Comparison of ENCODE assay signal across 15 mouse cellular contexts in the genomic region with DNA sequence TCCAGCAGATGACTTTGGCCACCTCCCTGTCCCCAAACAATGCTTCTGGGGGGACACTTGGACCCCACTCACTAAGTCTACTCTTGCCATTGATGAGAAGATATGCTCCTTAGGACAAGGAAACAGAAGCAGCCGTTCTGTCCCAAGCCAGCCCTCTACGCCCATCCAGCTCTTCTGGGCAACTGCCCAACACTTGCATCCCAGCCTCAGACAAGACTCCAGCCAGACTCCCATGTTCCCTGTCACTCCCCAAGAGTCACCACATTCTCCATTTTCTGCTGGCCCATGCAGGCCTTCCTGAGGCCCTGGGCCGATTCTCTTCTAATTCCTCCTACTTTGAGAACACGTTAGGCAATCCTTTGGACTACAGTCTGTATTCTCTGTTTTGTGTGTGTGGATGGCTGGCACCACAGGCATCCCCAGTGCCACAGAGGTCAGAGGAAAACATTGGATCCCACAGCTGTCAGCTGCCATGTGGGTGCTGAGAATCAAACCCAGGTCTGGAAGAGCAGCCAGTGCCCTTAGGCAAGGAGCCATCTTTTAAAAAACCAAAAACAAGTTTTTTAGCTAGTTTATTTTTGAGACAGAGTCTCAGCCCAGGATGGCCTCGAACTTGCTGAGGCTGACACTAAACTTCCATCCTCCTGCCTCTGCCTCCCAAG. TPM values are rescaled to one million over a fixed set of nuclear protein-coding genes. Genes with fewer than 3 reads are reported as not detected.
DNase-seq lines count a peak whose midpoint lies in the region; ATAC-seq and TF ChIP-seq lines count a peak whose summit lies in the region.
"Had no signal": no experiment of that assay in that cellular context is flagged by ENCODE, and none has a peak within 500 bp of the region (broad histone marks: within the 10 kb centered on the region; RNA-seq: fewer than 3 reads in every experiment).

No protein-coding gene starts in this region.

- no peaks in the 10 kb centered on the region for H3K36me3 ChIP-seq in intestine, embryonic 15.5 days
- no peaks in the 10 kb centered on the region for H3K36me3 ChIP-seq in intestine, postnatal 0 days (ENCODE audit: control insufficient read depth, insufficient read depth)
- no peaks in the 10 kb centered on the region for H3K36me3 ChIP-seq in limb, embryonic 15.5 days
- H3K36me3 ChIP-seq: G1E had no signal

- no peak overlapping the region for H3K4me2 ChIP-seq in intestine, embryonic 15.5 days (replicated peaks)
- no peak overlapping the region for H3K4me2 ChIP-seq in intestine, postnatal 0 days (replicated peaks; ENCODE audit: low read depth)
- no peak overlapping the region for H3K4me2 ChIP-seq in limb, embryonic 15.5 days

- TF ChIP-seq CTCF in intestine, postnatal 0 days (IDR thresholded peaks at IDR 0.05; ENCODE audit: low read depth), result no peak
- no peak for TF ChIP-seq CTCF in embryonic fibroblast, embryonic 13.5 days (IDR thresholded peaks at IDR 0.05; ENCODE audit: borderline replicate concordance, insufficient read depth, low read length)

- peak; percentile 17 for DNase-seq in cerebellum, adult 9-11 months
- DNase-seq in cerebellum, adult 8-10 months, result no peak
- no peak for DNase-seq in testis, postnatal 10 days (ENCODE audit: low spot score)
- DNase-seq: kidney, postnatal 36 days; retina, postnatal 1 day; thymus, postnatal 14 days had no signal

- ATAC-seq in intestine, embryonic 15.5 days, result no peak
- ATAC-seq in intestine, postnatal 0 days, result no peak
- ATAC-seq in limb, embryonic 15.5 days (ENCODE audit: insufficient number of reproducible peaks, low FRiP score, low TSS enrichment, low read depth), result no peak
- ATAC-seq in CD4-positive, CD25-positive, alpha-beta regulatory T cell, adult 4 months, result no peak
- ATAC-seq: activated CD4-positive, CD25-positive, alpha-beta regulatory T cell, adult 4 months had no signal

- WGBS in intestine, embryonic 15.5 days, result 86% methylated on average over 5 of the region's 5 CpGs
- 72% methylated on average over 5 of the region's 5 CpGs for WGBS in intestine, postnatal 0 days
- 76% methylated on average over 5 of the region's 5 CpGs for WGBS in limb, embryonic 15.5 days

- H3K4me3 ChIP-seq in intestine, embryonic 15.5 days (replicated peaks), result no peak overlapping the region
- no peak overlapping the region for H3K4me3 ChIP-seq in intestine, postnatal 0 days (ENCODE audit: low read depth, low read length)
- H3K4me3 ChIP-seq in embryonic fibroblast, embryonic 13.5 days (ENCODE audit: insufficient read depth, low read length), result no peak overlapping the region
- H3K4me3 ChIP-seq in limb, embryonic 15.5 days, result no peak overlapping the region
- H3K4me3 ChIP-seq: erythroblast, embryonic 14.5 days had no signal

- peaks cover 46% of the 10 kb centered on the region for H3K4me1 ChIP-seq in intestine, embryonic 15.5 days (replicated peaks)
- peaks cover 10% of the 10 kb centered on the region for H3K4me1 ChIP-seq in intestine, postnatal 0 days (replicated peaks; ENCODE audit: control insufficient read depth, insufficient read depth, low read length)
- H3K4me1 ChIP-seq in embryonic fibroblast, embryonic 13.5 days (ENCODE audit: control insufficient read depth, insufficient read depth, low read length), result peaks cover 43% of the 10 kb centered on the region
- H3K4me1 ChIP-seq in limb, embryonic 15.5 days, result peaks cover 36% of the 10 kb centered on the region

- H3K9ac ChIP-seq in intestine, embryonic 15.5 days, result no peak overlapping the region
- no peak overlapping the region for H3K9ac ChIP-seq in intestine, postnatal 0 days (ENCODE audit: low read depth, low read length)
- H3K9ac ChIP-seq in limb, embryonic 15.5 days, result no peak overlapping the region
- H3K9ac ChIP-seq: liver, embryonic 14.5 days had no signal

- no peaks in the 10 kb centered on the region for H3K9me3 ChIP-seq in intestine, embryonic 15.5 days
- no peaks in the 10 kb centered on the region for H3K9me3 ChIP-seq in intestine, postnatal 0 days (ENCODE audit: control insufficient read depth)
- H3K9me3 ChIP-seq in limb, embryonic 15.5 days, result no peaks in the 10 kb centered on the region
- H3K9me3 ChIP-seq: G1E had no signal

- no peaks in the 10 kb centered on the region for H3K27me3 ChIP-seq in intestine, embryonic 15.5 days (replicated peaks)
- H3K27me3 ChIP-seq in intestine, postnatal 0 days (replicated peaks; ENCODE audit: control insufficient read depth, insufficient read depth, low read length), result no peaks in the 10 kb centered on the region
- H3K27me3 ChIP-seq in limb, embryonic 15.5 days, result no peaks in the 10 kb centered on the region

- TF ChIP-seq POLR2A in embryonic fibroblast, embryonic 13.5 days (IDR thresholded peaks at IDR 0.05; ENCODE audit: low read depth, low read length), result no peak

- H3K27ac ChIP-seq in intestine, embryonic 15.5 days, result peak overlapping the region; percentile 64; the same call in 1 of the 2 replicates
- H3K27ac ChIP-seq in intestine, postnatal 0 days (ENCODE audit: low read depth, low read length), result no peak overlapping the region
- peak overlapping the region; percentile 60 for H3K27ac ChIP-seq in embryonic fibroblast, embryonic 13.5 days (ENCODE audit: insufficient read depth, low read length)
- 0 out of 2 replicates have a peak overlapping the region, but pooled peaks have one; percentile 7 for H3K27ac ChIP-seq in limb, embryonic 15.5 days
- H3K27ac ChIP-seq: liver, embryonic 14.5 days had no signal

RNA-seq across cellular contexts. Expression of a gene that starts 7.8 kb away (rescaled TPM):
- polyA plus RNA-seq in intestine, embryonic 15.5 days (2015; fragmentation: Nextera tagmentation; extraction: Ambion mirVana), result 25.5 and 27.9 TPM in 2 replicates
- polyA plus RNA-seq in intestine, postnatal 0 days (2015; fragmentation: Nextera tagmentation; extraction: Ambion mirVana), result 33.6 and 39.4 TPM in 2 replicates
- polyA plus RNA-seq in embryonic fibroblast, embryonic 13.5 days (2011; ENCODE audit: insufficient read length, low read depth, missing spikeins), result 76.8 and 82.4 TPM in 2 replicates
- 17.1 and 18.6 TPM in 2 replicates for polyA plus RNA-seq in limb, embryonic 15.5 days (2015; fragmentation: Nextera tagmentation; extraction: Ambion mirVana)
- not detected for polyA plus RNA-seq in CD4-positive, CD25-positive, alpha-beta regulatory T cell, adult 4 months (2017; shearing (Covaris generic))
- polyA plus RNA-seq: activated CD4-positive, CD25-positive, alpha-beta regulatory T cell, adult 4 months; G1E had no signal

RNA-seq across cellular contexts. Expression of a gene that starts 23.0 kb away (rescaled TPM):
- polyA plus RNA-seq in intestine, embryonic 15.5 days (2015; fragmentation: Nextera tagmentation; extraction: Ambion mirVana), result 62.0 and 63.7 TPM in 2 replicates
- 34.1 and 37.1 TPM in 2 replicates for polyA plus RNA-seq in intestine, postnatal 0 days (2015; fragmentation: Nextera tagmentation; extraction: Ambion mirVana)
- polyA plus RNA-seq in embryonic fibroblast, embryonic 13.5 days (2011; ENCODE audit: insufficient read length, low read depth, missing spikeins), result 20.4 and 22.4 TPM in 2 replicates
- 70.4 and 76.0 TPM in 2 replicates for polyA plus RNA-seq in limb, embryonic 15.5 days (2015; fragmentation: Nextera tagmentation; extraction: Ambion mirVana)
- polyA plus RNA-seq in CD4-positive, CD25-positive, alpha-beta regulatory T cell, adult 4 months (2017; shearing (Covaris generic)), result 100 to 1,000 TPM; 161 to 189 TPM

RNA-seq across cellular contexts. Expression of a gene that starts 23.2 kb away (rescaled TPM):
- 81.2 and 88.5 TPM in 2 replicates for polyA plus RNA-seq in intestine, embryonic 15.5 days (2015; fragmentation: Nextera tagmentation; extraction: Ambion mirVana)
- 44.4 and 44.7 TPM in 2 replicates for polyA plus RNA-seq in intestine, postnatal 0 days (2015; fragmentation: Nextera tagmentation; extraction: Ambion mirVana)
- polyA plus RNA-seq in embryonic fibroblast, embryonic 13.5 days (2011; ENCODE audit: insufficient read length, low read depth, missing spikeins), result 37.1 and 38.7 TPM in 2 replicates
- 83.4 and 86.0 TPM in 2 replicates for polyA plus RNA-seq in limb, embryonic 15.5 days (2015; fragmentation: Nextera tagmentation; extraction: Ambion mirVana)
- 10 to 100 TPM; 48.1 to 62.6 TPM for polyA plus RNA-seq in CD4-positive, CD25-positive, alpha-beta regulatory T cell, adult 4 months (2017; shearing (Covaris generic))

RNA-seq across cellular contexts. Expression of a gene that starts 32.2 kb away (rescaled TPM):
- 39.4 and 47.3 TPM in 2 replicates for polyA plus RNA-seq in intestine, embryonic 15.5 days (2015; fragmentation: Nextera tagmentation; extraction: Ambion mirVana)
- polyA plus RNA-seq in intestine, postnatal 0 days (2015; fragmentation: Nextera tagmentation; extraction: Ambion mirVana), result 100 and 109 TPM in 2 replicates
- polyA plus RNA-seq in embryonic fibroblast, embryonic 13.5 days (2011; ENCODE audit: insufficient read length, low read depth, missing spikeins), result 30.7 and 36.6 TPM in 2 replicates
- 41.4 and 48.0 TPM in 2 replicates for polyA plus RNA-seq in limb, embryonic 15.5 days (2015; fragmentation: Nextera tagmentation; extraction: Ambion mirVana)
- 10 to 100 TPM; 30.0 to 32.9 TPM for polyA plus RNA-seq in CD4-positive, CD25-positive, alpha-beta regulatory T cell, adult 4 months (2017; shearing (Covaris generic))

RNA-seq across cellular contexts. Expression of a gene that starts 32.8 kb away (rescaled TPM):
- polyA plus RNA-seq in intestine, embryonic 15.5 days (2015; fragmentation: Nextera tagmentation; extraction: Ambion mirVana), result 723 and 765 TPM in 2 replicates
- 354 and 366 TPM in 2 replicates for polyA plus RNA-seq in intestine, postnatal 0 days (2015; fragmentation: Nextera tagmentation; extraction: Ambion mirVana)
- polyA plus RNA-seq in embryonic fibroblast, embryonic 13.5 days (2011; ENCODE audit: insufficient read length, low read depth, missing spikeins), result 301 and 306 TPM in 2 replicates
- 596 and 658 TPM in 2 replicates for polyA plus RNA-seq in limb, embryonic 15.5 days (2015; fragmentation: Nextera tagmentation; extraction: Ambion mirVana)
- 100 to 1,000 TPM; 543 to 659 TPM for polyA plus RNA-seq in CD4-positive, CD25-positive, alpha-beta regulatory T cell, adult 4 months (2017; shearing (Covaris generic))

Comparison
In these comparisons a context has a peak if more than half of its experiments do, and no peak if none do; other contexts are left out.
1. RNA of a gene that starts 7.8 kb away (polyA plus RNA-seq): 76.8 to 82.4 TPM in embryonic fibroblast, embryonic 13.5 days, 33.6 to 39.4 TPM in intestine, postnatal 0 days, 25.5 to 27.9 TPM in intestine, embryonic 15.5 days and 17.1 to 18.6 TPM in limb, embryonic 15.5 days; not detected in CD4-positive, CD25-positive, alpha-beta regulatory T cell, adult 4 months; every median in the first group is over 10 times any median in the second.